ENCODE assay signal across 9 mouse cellular contexts in the genomic region with DNA sequence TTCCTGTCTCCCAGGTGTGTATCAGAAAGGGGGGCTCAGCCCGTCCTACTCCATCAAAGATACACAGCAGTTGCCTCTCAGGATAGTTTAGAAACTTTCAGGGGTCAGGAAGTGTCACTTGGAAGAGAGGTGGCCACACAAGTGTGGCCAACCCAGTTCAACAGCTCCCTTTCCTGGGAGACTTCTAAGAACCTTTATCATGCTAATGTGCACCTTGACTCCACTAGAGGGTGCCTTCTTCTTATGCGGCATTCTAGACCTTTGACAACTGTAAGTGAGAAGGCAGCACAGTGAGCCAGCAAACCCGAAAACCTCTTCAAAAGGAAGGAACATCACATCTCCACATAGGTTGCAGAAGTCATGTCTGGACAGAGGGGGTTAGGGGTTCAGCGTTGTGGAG.
DNase-seq lines count a peak whose midpoint lies in the region; ATAC-seq lines count a peak whose summit lies in the region.
"Had no signal": no experiment of that assay in that cellular context is flagged by ENCODE, and none has a peak within 500 bp of the region (broad histone marks: within the 10 kb centered on the region; RNA-seq: fewer than 3 reads in every experiment).

No protein-coding gene starts in this region.

- no peaks in the 10 kb centered on the region for H3K9me3 ChIP-seq in forebrain, embryonic 15.5 days
- H3K9me3 ChIP-seq in midbrain, embryonic 16.5 days (replicated peaks; ENCODE audit: control insufficient read depth, low read length, poor library complexity, severe bottlenecking) = no peaks in the 10 kb centered on the region
- H3K9me3 ChIP-seq: liver, embryonic 15.5 days had no signal

- H3K27ac ChIP-seq in forebrain, embryonic 15.5 days (replicated peaks) = no peak overlapping the region
- H3K27ac ChIP-seq in midbrain, embryonic 16.5 days (ENCODE audit: low read length) = no peak overlapping the region
- H3K27ac ChIP-seq: liver, embryonic 15.5 days had no signal

- no peaks in the 10 kb centered on the region for H3K36me3 ChIP-seq in forebrain, embryonic 15.5 days
- H3K36me3 ChIP-seq in midbrain, embryonic 16.5 days (ENCODE audit: control insufficient read depth, insufficient read depth, low read length) = no peaks in the 10 kb centered on the region
- H3K36me3 ChIP-seq: liver, embryonic 15.5 days had no signal

- DNase-seq in heart, postnatal 10 days = peak; percentile 55 to 62
- DNase-seq in heart, adult 11 months = no peak
- DNase-seq in A20 (ENCODE audit: low read depth, low spot score) (peak; percentile 44), MN1 (ENCODE audit: low spot score) (peak; percentile 71)
- DNase-seq in lung, postnatal 36 days = peak; percentile 72

- H3K27me3 ChIP-seq in forebrain, embryonic 15.5 days = no peaks in the 10 kb centered on the region
- no peaks in the 10 kb centered on the region for H3K27me3 ChIP-seq in midbrain, embryonic 16.5 days (ENCODE audit: control insufficient read depth, insufficient read depth, low read depth, low read length)
- H3K27me3 ChIP-seq: liver, embryonic 15.5 days had no signal

- no peak overlapping the region for H3K9ac ChIP-seq in forebrain, embryonic 15.5 days (replicated peaks)
- no peak overlapping the region for H3K9ac ChIP-seq in midbrain, embryonic 16.5 days (ENCODE audit: low read depth, low read length)
- H3K9ac ChIP-seq: liver, embryonic 15.5 days had no signal

- H3K4me3 ChIP-seq in forebrain, embryonic 15.5 days = no peak overlapping the region
- H3K4me3 ChIP-seq in midbrain, embryonic 16.5 days (ENCODE audit: low read depth, low read length) = no peak overlapping the region
- H3K4me3 ChIP-seq: liver, embryonic 15.5 days had no signal

- H3K4me1 ChIP-seq in forebrain, embryonic 15.5 days = no peaks in the 10 kb centered on the region
- H3K4me1 ChIP-seq in midbrain, embryonic 16.5 days (ENCODE audit: control insufficient read depth, insufficient read depth, low read length) = no peaks in the 10 kb centered on the region
- H3K4me1 ChIP-seq: liver, embryonic 15.5 days had no signal

- WGBS in forebrain, embryonic 15.5 days = 29% methylated on average over 4 of the region's 4 CpGs
- 36% methylated on average over 4 of the region's 4 CpGs for WGBS in midbrain, embryonic 16.5 days

- ATAC-seq in granulocyte monocyte progenitor cell, adult 5-6 weeks (replicated peaks; ENCODE audit: poor library complexity, severe bottlenecking) = peak; percentile 60
- ATAC-seq in forebrain, embryonic 15.5 days (replicated peaks) = no peak
- ATAC-seq in midbrain, embryonic 16.5 days = no peak

- no peak overlapping the region for H3K4me2 ChIP-seq in forebrain, embryonic 15.5 days (replicated peaks)
- no peak overlapping the region for H3K4me2 ChIP-seq in midbrain, embryonic 16.5 days (ENCODE audit: low read length)
- H3K4me2 ChIP-seq: liver, embryonic 15.5 days had no signal

- intact Hi-C loops in heart, postnatal 10 days (cut with DNase I) = loop anchor here (1.0 to 5.0 kb wide), 3 partner anchors 81 to 210 kb away; a partner anchor contains a TSS
